Mouse (Mus musculus) CH12F3 (cell line): ENCODE results near the gene Mgat4a.

Experiments used
- in situ Hi-C: fragments of 300-500 bp; cut with MboI; formaldehyde crosslinking; loops from 2 replicates; pipeline ENCODE4 v1.14.3; 2020; ENCODE audit warnings: low sequenced_read_pairs

Mgat4a gene

DNA sequence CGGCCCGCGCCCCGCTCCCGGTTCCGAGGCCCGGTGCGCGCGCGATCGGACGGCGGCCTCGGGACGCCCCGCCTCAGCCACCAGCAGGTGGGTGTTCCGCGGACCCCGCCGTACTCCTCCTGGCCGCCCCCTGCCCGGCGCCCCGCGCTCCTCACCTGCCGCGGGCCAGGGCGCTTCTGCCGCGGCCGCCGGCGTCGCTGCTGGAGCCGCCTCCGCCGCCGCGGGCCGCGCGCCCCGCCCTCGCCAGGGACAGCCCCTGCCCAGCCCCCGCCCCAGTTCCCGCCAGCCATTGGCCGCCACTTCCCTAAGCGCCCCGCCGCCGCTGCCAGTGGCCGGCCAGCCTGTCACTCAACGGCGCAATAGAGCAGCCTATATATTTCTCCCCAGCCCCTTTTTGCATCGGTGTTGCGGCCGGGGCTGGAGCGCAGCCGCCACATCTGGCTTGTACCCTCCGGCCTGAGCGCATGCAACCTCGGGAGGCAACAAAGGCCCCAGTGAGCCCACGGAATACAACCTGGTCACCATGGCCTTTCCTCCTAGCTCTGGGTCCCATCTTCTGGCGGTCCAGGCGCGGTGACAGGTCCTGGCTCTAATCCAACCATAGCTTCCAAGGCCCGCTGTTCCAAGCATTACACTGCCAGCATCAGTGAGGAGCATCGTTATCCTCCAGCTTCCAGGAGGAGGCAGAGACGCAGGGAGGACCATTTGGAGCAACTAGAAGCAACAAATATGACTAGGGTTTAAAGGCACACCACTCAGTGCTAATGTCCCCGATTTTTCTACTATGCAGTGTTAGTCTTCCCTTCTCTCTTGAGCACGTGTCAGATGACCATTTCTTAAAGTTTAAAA is at the start of gene Mgat4a:
TSS of gene Mgat4a (minus strand) at position 207 of the 849 bp plus-strand sequence.
- in situ Hi-C loops, result no loop called here

DNA sequence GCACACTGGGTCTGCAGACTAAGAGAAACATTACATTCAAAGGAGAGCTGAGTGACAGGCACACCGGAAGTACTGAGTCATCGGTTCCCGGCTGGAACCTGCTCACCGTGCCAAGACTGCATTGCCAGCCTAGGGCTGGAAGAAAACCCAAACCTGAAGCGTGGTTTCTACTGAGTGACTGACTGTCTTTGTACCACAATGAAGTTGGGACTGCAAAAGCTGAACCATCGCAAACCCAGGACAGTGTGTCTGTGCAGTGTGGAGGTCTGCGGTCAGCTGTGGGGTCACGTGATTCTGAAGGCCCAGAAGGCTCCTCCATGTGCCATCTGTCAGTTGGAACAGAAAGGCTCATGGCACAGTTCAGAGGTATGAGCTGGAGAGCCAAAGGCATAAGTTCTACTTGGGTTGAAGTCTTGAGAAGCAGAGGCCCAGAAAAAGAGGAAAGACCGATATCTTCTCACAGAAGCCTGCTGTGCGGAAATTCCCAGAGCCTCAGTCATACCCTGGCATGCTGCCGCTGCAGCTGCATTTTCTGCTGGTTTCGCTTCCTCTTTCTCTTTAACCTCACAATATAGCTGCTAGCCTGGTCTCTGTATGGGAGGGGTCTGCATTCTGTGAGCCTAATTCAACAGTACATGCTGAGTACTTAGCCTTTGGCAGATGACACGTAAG is 45.1 kb upstream of the Mgat4a start:
- in situ Hi-C loops, result no loop called here

DNA sequence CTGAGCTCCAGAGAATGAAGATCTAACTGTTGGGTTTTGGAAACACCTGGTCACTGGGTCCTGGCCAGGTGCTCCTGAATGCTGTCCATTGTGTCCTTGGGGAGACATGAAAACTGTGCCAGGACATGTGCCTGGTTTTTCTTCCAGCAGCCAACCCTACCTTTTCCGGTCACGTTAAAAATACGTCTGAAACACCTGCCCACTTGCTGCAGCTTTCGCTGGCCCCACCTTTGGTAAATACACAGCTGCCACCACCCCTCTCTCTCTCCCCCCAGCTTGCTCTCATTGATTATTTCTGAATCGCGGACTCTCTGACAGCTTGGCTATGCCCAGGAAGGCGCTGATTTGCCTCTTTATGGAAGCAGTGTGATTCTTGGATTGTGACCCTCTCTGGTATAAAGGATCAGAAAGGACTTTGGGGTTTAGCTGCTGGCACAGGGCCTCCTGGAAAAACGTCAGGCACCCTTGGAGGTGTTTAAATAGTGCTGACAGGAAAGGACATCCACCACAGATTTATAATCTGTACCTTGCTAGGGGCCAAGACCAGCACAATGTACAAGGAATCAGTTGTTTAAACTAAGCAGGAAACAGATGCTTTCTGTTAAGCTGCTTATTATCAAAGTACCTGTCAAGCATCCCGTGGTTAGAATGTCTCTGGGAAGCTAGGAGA is 43.1 kb upstream of the Mgat4a start:
- in situ Hi-C loops, result no loop called here

DNA sequence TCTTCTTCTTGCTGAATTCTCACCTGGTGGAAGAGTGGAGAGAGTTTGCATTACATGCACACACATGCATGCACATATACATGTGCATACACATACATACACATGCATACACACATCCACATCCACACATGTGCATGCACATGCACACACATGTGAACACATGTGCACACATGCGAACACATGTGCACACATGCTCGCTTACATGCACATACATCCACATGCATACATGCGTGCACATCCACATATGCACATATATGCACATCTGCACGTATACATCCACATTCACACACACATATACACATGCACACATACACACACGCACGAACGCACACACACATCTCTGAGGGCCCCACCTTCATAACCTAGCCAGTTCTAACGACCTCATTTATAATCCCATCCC is 42.4 kb upstream of the Mgat4a start:
- in situ Hi-C loops, result no loop called here

DNA sequence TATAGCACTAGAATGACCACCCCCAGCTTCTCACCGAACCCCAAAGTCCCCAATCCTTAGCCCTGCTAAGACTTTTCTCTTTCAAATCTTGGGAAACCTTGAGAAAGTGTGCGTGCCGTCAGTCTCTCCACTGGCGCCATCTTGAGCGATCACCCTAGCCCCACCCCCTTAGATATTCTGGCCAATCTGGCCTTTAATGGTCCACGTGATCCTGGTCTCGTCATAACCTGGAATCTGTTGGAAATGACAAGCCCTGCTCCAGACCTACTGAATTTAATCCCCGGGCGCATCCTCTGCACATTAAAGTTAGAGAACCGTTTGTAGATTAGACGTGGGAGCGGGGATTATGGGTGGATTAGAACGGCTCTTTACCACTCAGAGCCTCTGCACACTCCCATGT is 38.9 kb upstream of the Mgat4a start:
- in situ Hi-C loops, result no loop called here

DNA sequence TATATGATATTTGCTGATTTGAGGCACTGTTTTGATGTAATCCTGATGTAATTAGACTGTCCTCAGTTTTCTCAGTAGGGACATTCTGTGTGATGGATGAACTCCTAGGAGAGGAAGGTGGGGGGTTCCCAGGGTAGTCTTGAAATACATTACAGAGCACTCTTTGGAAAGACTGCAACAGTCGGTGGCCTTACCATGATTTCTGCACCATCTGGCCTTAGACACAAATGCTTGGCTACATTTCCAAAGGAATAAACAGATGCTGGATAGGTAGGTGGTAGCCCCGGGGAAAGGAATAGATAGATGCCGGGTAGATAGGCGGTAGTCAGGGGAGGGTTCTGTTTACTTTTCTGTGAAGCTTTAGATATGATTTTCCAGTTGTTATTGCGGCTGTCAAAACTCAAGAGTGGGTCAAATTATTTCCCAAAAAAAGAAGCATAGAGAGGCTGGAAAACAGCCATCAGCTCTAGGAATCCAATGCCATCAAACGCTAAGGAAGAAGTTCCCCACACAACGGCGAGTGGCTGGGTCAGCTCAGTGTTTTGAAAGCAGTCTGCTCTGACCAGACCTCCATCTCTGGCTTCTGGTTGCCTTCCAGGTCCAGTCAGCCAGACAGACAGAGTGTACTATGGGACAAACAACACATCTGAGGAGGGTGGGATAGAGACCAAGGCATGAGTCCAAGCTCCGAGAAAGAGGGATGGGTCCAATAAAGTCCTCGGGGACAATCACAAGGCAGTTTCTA is 31.9 kb upstream of the Mgat4a start:
- in situ Hi-C loops, result no loop called here

DNA sequence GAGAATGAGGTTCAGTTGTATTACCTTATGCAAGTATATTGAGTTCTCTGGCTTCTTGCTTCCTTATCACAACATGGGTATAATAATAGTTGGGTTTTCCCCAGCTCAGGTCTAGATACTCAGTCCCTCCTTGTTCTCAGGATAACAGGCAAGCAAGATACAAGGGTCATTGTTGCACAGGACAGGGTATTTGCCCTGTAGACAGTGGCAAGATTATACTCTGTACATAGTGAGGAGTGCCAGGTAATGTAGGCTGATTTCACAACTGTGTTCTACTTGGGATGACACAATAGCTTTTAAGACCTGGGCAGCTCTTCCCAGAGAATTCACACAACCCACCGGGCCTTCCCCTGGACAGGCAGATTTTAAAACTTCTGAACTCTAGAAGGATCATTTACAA is 27.6 kb upstream of the Mgat4a start:
- in situ Hi-C loops, result no loop called here

DNA sequence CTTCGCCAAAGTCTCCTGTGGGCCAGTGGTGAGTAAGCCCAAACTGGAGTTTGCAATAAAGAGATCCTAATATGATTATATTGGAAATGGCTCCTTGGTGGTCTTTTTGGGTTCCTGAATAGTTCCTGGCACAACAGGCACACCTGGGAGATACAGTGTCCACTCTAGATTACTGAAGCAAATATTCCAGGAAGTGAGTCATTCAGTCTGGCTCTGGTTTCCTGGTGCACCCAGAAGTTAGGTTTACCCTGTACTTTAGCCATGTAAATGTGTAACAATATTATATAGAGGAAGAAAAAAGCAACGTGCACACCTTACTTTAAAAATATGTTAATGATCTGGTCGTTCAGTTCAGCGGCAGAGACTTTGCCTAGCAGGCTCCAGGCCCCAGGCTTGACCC is 25.9 kb upstream of the Mgat4a start:
- in situ Hi-C loops, result no loop called here

DNA sequence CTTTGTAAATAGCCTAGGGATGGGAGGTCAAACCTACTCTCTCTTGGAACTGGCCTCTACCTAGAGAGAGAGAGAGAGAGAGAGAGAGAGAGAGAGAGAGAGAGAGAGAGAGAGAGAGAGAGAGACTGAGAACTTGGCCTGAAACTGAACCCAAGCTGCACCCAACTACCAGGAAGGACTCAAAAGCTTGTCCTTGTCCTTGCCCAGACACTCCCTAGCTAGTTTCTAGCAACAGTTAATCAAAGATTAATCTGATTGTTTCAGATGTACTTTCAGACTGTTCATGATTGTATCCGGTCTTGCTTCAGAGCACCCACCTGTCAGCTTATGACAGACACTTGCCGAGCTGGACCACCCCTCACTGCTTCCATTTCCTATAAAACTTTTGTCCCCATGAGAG is 25.5 kb upstream of the Mgat4a start:
- in situ Hi-C loops, result no loop called here

DNA sequence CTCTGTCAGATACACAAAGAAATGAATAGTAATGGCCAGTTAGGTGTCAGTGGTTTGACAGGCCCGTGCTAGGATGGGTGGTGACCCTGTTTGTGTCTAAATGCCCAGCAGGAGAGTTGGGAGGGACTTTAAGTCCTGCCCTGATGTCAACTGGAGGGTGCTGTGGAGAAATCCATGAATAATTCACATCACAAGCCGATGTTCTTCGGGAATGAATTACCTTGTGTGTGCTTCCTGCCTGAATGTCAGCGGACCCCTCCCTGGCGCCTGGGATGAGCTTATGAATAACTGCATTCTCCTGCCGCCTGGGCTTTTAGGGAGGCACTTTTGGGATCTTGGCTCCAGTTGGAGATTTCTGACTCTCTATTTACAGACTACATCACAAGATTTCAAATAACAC is 24.6 kb upstream of the Mgat4a start:
- in situ Hi-C loops, result no loop called here

DNA sequence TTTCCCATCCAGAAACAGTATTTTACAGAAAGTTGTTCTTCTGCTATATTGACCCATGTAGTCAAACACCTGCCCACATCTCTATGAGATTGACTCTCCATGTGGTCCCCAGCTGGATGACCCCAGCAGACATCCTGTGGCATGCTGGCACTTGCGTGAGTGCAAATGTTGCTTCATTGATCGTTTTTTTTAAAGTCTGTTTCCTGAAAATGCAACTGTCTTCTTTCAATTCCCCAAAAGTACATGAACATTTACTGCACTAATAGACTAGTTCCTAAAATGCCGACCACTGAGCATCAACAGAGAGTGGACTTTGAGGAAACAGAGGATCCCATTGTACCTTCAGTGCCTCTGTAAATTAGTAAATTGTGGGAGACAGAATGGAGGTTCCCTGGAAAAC is 21.1 kb upstream of the Mgat4a start:
- in situ Hi-C loops, result no loop called here

DNA sequence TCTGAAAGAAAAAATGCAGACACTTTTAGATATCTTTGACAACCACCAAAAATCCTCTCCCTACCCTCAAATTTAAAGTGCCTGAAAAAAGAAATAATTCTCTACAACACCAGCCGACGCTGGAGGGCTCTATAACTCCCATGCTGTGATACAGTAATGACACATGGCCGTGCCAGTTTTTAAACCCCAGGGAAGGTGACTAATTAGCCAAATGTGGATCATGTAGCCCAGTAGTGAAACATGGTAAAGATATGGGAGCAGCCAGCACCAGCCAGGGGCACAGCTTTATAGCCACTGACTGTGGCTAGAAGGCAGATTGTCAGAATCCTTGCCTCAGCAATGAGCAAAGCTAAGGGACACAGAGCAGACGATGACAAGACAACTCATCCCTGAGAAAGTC is 19.5 kb upstream of the Mgat4a start:
- in situ Hi-C loops, result no loop called here

DNA sequence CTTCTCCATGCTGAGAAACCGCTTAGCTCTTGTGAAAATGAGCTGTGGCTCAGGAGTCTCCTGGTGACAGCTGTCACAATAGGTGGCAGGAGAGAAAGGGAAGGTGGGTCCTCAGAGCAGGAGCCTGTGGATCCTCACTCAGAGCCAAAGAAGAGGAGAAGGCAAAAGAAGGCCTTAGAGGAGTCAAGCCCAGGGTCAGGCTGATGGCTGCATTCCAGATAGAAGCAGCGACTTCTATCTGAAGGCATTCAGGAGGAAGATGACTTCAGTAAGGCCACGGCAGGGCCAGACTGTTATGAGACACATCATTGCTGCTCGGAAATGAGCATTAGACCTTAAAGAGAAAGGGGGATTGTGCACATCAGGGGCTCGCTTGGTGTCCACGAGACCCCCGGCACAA is 11.2 kb upstream of the Mgat4a start:
- in situ Hi-C loops, result no loop called here

DNA sequence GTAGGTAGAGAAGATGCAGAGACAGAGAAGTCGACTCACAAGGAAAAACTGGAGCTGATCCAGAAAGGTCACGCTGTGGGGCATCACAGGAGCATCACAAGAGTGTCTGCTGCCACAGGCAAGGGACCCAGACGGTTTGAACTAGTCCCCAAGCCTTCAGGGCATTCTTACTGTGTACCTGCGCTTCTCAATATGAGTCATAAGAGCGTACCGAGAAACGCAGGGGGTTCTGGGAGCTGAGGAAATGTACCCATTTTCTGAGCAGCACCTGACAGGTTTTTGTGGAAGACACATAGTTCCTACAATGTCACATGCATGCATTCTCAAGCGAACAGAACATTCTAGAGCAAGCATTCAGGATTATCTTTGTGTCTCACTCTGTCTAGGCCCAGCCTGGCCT is 8.7 kb upstream of the Mgat4a start:
- in situ Hi-C loops, result no loop called here

DNA sequence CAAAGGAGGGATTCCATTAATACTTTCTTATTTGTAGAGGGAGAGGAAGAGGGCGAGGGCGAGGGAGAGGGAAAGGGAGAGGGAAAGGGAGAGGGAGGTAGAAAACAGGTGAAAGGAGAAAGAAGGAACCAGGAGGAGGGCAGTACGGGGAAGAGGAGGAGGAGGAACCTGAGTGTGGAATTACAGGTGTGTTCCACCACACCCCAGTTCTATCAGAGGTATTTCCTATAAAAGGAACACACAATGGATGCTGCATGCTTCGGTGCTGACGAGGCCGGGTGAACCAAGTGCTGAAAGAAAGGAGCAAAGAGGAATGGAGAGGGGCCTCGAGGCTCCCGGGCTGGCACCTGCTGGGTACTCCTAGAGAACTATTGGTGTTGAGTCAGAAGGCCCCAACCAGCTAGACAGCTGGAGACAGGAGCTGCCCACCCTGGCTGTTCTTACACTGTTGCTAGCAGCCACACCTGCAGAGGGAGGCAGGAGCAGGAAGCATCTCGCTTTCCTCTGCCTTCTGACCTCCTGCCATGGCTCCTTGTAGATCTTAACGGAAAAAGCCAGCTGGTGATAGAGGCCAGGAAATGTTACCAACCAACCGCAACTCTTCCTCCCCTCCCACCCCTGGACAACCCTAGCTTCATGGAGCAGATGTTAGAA is 5.7 kb upstream of the Mgat4a start:
- in situ Hi-C loops, result no loop called here

DNA sequence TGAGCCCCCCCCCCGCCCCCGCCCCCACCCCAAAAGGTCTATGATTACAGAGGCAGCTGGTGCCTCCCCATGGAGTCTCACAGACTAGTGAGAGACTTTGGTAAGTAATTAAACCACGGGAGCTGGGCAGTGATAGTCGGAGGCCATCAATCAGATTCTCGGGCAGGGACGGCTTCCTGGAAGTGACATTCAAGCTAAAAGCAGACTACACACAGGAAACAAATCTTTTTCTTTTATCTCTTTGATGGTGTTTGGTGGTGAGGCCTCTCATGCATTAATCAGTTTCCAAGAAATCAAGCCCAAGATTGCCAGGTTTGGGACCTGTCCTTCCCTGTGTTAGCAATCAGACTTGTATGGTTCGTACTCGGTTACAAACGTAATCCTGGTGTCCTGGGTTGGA is 3.4 kb upstream of the Mgat4a start:
- in situ Hi-C loops, result no loop called here

DNA sequence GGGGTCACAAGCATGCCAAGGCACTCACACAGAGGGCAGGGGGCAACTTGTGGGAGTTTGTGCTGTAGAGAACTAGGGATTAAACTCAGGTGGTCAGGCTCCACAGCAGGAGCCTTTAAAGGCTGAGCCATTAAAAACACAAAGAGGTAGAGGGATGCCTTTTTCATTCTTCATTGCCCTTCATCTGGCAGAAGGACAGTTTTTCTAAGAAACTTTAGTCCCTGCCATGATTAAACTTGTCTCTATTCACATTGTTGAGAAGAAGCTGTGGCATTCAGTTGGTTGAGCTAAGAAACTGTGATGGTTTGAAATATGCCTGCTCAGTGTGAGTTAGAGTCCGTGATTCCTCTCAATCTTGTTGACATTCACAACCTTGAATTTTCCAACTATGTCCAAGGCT is 2.2 kb upstream of the Mgat4a start:
- in situ Hi-C loops, result no loop called here

DNA sequence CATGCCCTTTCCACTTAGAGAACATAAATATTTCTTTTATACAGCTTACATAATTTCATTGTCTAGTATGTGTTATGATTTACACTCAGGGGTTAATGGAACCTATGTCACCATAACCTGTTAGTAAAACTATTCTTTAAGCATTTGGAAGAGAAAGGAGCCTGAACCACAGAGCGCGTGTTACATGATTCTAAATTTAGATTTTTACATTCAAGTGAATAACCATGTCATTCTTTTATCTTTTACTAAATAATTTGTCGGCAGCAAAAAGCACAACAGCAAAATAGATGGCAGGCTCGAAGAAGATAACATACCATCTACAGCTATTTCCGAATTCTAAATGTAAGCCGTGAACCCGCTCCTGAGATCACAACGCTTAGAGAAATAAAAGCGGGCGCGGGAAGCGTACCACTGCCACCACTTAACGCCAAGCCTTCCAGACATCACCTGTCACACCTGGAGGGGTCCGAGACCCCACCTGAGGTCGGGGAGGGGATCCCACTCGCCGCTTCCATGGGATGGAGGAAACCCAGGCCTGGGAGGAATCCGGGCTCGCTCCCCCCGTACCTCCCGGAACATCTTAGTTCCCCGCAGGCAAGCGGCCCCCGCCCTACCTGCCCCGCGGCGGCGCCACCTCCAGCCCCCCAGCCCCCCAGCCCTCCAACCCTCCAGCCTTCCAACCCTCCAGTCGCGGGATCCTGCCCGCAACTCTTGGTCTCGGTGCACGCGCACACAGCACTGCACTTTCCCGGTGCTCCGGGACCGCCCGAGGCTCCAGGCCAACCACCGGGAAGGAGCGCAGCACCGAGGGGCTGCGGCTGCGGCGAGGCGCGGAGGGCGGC is 627 bp downstream of the Mgat4a start:
- in situ Hi-C loops, result no loop called here

DNA sequence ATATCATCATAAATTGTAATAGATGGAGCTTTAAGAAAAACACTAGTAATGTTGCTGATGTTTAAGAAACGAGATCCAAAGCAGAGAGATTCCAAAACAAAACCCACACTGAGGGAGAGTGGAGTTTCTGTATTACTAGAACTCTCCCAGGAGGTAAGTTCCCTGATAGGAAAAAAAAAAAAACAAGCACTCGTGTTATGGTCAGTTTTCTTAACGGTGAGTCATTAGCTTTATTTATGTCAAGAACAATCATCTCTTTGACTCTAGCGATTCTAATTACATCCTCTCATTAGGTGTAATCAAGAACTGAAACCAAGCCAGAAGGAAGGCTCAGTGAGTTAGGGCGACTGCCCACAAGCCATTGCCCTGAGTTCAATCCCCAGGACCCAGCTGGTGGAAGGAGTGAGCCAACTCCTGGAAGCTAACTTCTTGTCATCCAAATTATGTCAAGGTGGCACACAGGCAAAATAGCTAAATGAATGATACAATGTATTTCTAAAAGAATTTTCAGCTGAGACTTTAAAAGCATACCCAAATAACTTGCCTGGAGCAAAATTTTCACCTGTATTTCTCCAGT is 6.2 kb downstream of the Mgat4a start:
- in situ Hi-C loops, result no loop called here

DNA sequence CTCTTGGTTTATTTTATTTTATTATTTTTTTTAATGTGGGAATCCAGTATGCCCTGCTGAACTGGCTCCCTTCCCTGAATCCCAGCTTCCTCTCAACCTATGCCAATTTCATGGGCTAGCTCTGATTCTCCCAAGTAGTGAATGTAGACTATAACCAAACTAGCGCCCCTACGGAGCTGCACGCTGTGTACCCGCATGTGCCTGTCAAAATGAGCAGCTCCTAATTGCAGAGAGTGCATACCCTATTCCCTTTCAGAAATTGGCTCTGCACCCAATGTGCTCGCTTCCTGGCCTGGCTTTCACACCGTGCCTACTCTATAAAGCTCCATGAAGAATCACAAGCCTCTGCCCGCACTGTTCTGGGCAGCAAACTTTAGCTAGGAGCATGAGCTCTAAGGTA is 7.6 kb downstream of the Mgat4a start:
- in situ Hi-C loops, result no loop called here
